Mouse (Mus musculus) cerebellum, postnatal 10 days (tissue): ENCODE data around the gene Cygb.
A peak's percentile ranks its signal among the peaks of the same experiment; 100 is the strongest.

Experiments used
- DNase-seq, 2 experiments: peaks; one replicate each; pipeline ENCODE4 v3.0.0; 2021; ENCODE audit warnings: mixed read lengths in 2 of 2

Cygb gene

GRCm38 (mm10) chr11:116656348-116657191, 2.5 kb upstream of the Cygb start:
- peak; percentile 82 to 85 for DNase-seq

- peak; percentile 81 to 83 for DNase-seq
Measured at GRCm38 (mm10) chr11:116653709-116654221, 348 bp downstream of the Cygb start.

- DNase-seq = no peak
Measured at GRCm38 (mm10) chr11:116653234-116653633, 879 bp downstream of the Cygb start, which contains the start of gene Prcd. Gene Prcd (plus strand): TSS chr11:116653534.

- DNase-seq = no peak
Measured at GRCm38 (mm10) chr11:116652330-116653098, 1.6 kb downstream of the Cygb start.

- peak in 1 of 2 experiments; percentile 54 for DNase-seq
Measured at GRCm38 (mm10) chr11:116651339-116651738, 2.8 kb downstream of the Cygb start.

- DNase-seq = no peak
Measured at GRCm38 (mm10) chr11:116650811-116651210, 3.3 kb downstream of the Cygb start.

- DNase-seq = no peak
Measured at GRCm38 (mm10) chr11:116649711-116650337, 4.3 kb downstream of the Cygb start.

GRCm38 (mm10) chr11:116648976-116649375, 5.1 kb downstream of the Cygb start:
- DNase-seq = no peak

GRCm38 (mm10) chr11:116648213-116648921, 5.7 kb downstream of the Cygb start:
- no peak for DNase-seq

- DNase-seq = peak in 1 of 2 experiments; percentile 27
Measured at GRCm38 (mm10) chr11:116647340-116647991, 6.6 kb downstream of the Cygb start.

- peak in 1 of 2 experiments; percentile 13 for DNase-seq
Measured at GRCm38 (mm10) chr11:116646771-116647170, 7.3 kb downstream of the Cygb start.

- DNase-seq = peak in 1 of 2 experiments; percentile 27
Measured at GRCm38 (mm10) chr11:116646136-116646535, 8.0 kb downstream of the Cygb start.

GRCm38 (mm10) chr11:116645446-116646110, 8.5 kb downstream of the Cygb start:
- peak in 1 of 2 experiments; percentile 9 for DNase-seq

GRCm38 (mm10) chr11:116644225-116645112, 9.6 kb downstream of the Cygb start:
- peak; percentile 57 to 58 for DNase-seq

GRCm38 (mm10) chr11:116643579-116644224, 10.4 kb downstream of the Cygb start:
- DNase-seq = peak; percentile 62

GRCm38 (mm10) chr11:116642681-116643578, 11.2 kb downstream of the Cygb start:
- DNase-seq = peak; percentile 96 to 97

- DNase-seq = peak; percentile 63 to 70
Measured at GRCm38 (mm10) chr11:116641731-116642130, 12.4 kb downstream of the Cygb start.

GRCm38 (mm10) chr11:116641168-116641567, 12.9 kb downstream of the Cygb start:
- peak; percentile 73 to 83 for DNase-seq
